Mouse (Mus musculus): Measurements from ENCODE around the gene Arfrp1. TPM values are rescaled to one million over a fixed set of nuclear protein-coding genes. Genes with fewer than 3 reads are reported as not detected.

The Arfrp1 gene
- total and polyA plus RNA-seq, 3 experiments, result 29.2 to 55.6 (median 46.0) TPM

- dilution Hi-C loops (cut with MboI; ENCODE audit: extremely low pct_ligation_motif_present, extremely low pct_unique_long_range_greater_than_20kb, low sequenced_read_pairs), result no loop called here
- H3K36me3 ChIP-seq (replicated peaks in 1 of 2; ENCODE audit: control insufficient read depth in 1 of 2, insufficient read depth in 1 of 2, low read length in 1 of 2), result peaks cover 56 to 91% of the 10 kb centered on the region in 2 experiments
- peak; percentile 61 for DNase-seq (ENCODE audit: extremely low read depth)
Observed at GRCm38 (mm10) chr2:181381107-181381506, 15.9 kb upstream of the Arfrp1 start.

GRCm38 (mm10) chr2:181380251-181380650, 15.0 kb upstream of the Arfrp1 start:
- Histone ChIP-seq H3K9me3 (replicated peaks; ENCODE audit: low read length) (no peaks in the 10 kb centered on the region), H3K4me1 (ENCODE audit: control insufficient read depth in 1 of 2, insufficient read depth in 2 of 2) (peaks cover 19 to 45% of the 10 kb centered on the region in 2 experiments), H3K36me3 (replicated peaks in 1 of 2; ENCODE audit: control insufficient read depth in 1 of 2, insufficient read depth in 1 of 2, low read length in 1 of 2) (peaks cover 52 to 85% of the 10 kb centered on the region in 2 experiments), H3K4me3 (replicated peaks in 1 of 3; ENCODE audit: low read depth in 2 of 3, low read length in 2 of 3, poor library complexity in 1 of 3) (no peak overlapping the region), H3K79me2 (replicated peaks; ENCODE audit: control insufficient read depth, extremely low read depth, insufficient read depth, poor library complexity, severe bottlenecking) (peaks cover 14% of the 10 kb centered on the region), H3K27ac (ENCODE audit: insufficient read depth, low read depth) (no peak overlapping the region), H3K27me3 (replicated peaks) (no peaks in the 10 kb centered on the region), H3K4me2 (ENCODE audit: insufficient read depth, low read depth, poor library complexity, severe bottlenecking) (no peak overlapping the region), H3K9ac (ENCODE audit: insufficient read depth, low read depth) (no peak overlapping the region)
- TF ChIP-seq ZKSCAN1 (IDR thresholded peaks at IDR 0.05; ENCODE audit: borderline replicate concordance, low read depth, low read length) (no peak), MEF2A (IDR thresholded peaks at IDR 0.05; ENCODE audit: borderline replicate concordance, low read depth, low read length) (no peak), ELF1 (IDR thresholded peaks at IDR 0.05; ENCODE audit: low read depth, low read length) (no peak)
- dilution Hi-C loops (cut with MboI; ENCODE audit: extremely low pct_ligation_motif_present, extremely low pct_unique_long_range_greater_than_20kb, low sequenced_read_pairs), result no loop called here
- DNase-seq (ENCODE audit: extremely low read depth), result no peak
- in situ Hi-C loops (cut with MboI; ENCODE audit: low pct_ligation_motif_present, low pct_unique_long_range_greater_than_20kb, low sequenced_read_pairs), result no loop called here

More at GRCm38 (mm10) chr2:181381107-181381506, 15.9 kb upstream of the Arfrp1 start:
- peak overlapping the region; percentile 59 for H3K27ac ChIP-seq (ENCODE audit: insufficient read depth, low read depth)
- H3K27me3 ChIP-seq (replicated peaks), result no peaks in the 10 kb centered on the region
- peak overlapping the region; percentile 62 for H3K4me2 ChIP-seq (ENCODE audit: insufficient read depth, low read depth, poor library complexity, severe bottlenecking)
- peak overlapping the region; percentile 55 to 63 (median 62) for H3K4me3 ChIP-seq (replicated peaks in 1 of 3; ENCODE audit: low read depth in 2 of 3, low read length in 2 of 3, poor library complexity in 1 of 3)
- H3K4me1 ChIP-seq (ENCODE audit: control insufficient read depth in 1 of 2, insufficient read depth in 2 of 2), result peaks cover 19 to 44% of the 10 kb centered on the region in 2 experiments
- peak overlapping the region; percentile 70 for H3K9ac ChIP-seq (ENCODE audit: insufficient read depth, low read depth)
- in situ Hi-C loops (cut with MboI; ENCODE audit: low pct_ligation_motif_present, low pct_unique_long_range_greater_than_20kb, low sequenced_read_pairs), result no loop called here
- peaks cover 8% of the 10 kb centered on the region; the same call in 1 of the 2 replicates for H3K79me2 ChIP-seq (replicated peaks; ENCODE audit: control insufficient read depth, extremely low read depth, insufficient read depth, poor library complexity, severe bottlenecking)
- TF ChIP-seq HCFC1 (IDR thresholded peaks at IDR 0.05; ENCODE audit: low read depth, low read length) (no peak), JUND (conservative IDR thresholded peaks at IDR 0.05; ENCODE audit: low read depth, low read length) (no peak), NELFE (IDR thresholded peaks at IDR 0.05; ENCODE audit: low read depth, low read length) (peak; percentile 27; the same call in 1 of the 2 replicates), IRF4 (IDR thresholded peaks at IDR 0.05; ENCODE audit: low read depth, low read length) (no peak), UBTF (IDR thresholded peaks at IDR 0.05; ENCODE audit: low read depth, low read length) (no peak), ZKSCAN1 (IDR thresholded peaks at IDR 0.05; ENCODE audit: borderline replicate concordance, low read depth, low read length) (no peak), TCF12 (IDR thresholded peaks at IDR 0.05; ENCODE audit: low read depth, low read length) (no peak), MYC (IDR thresholded peaks at IDR 0.05; ENCODE audit: low read depth, low read length) (no peak), RCOR1 (conservative IDR thresholded peaks at IDR 0.05; ENCODE audit: low read depth, low read length) (no peak), USF2 (conservative IDR thresholded peaks at IDR 0.05; ENCODE audit: low read depth, low read length) (no peak), POLR2A (IDR thresholded peaks at IDR 0.05; ENCODE audit: low read depth, low read length) (peak; percentile 33; the same call in 1 of the 2 replicates), TBP (conservative IDR thresholded peaks at IDR 0.05; ENCODE audit: low read depth, low read length) (no peak), MXI1 (IDR thresholded peaks at IDR 0.05; ENCODE audit: low read depth, low read length) (no peak), USF1 (IDR thresholded peaks at IDR 0.05; ENCODE audit: low read depth, low read length) (no peak), CHD2 (IDR thresholded peaks at IDR 0.05; ENCODE audit: low read length) (no peak), ELF1 (IDR thresholded peaks at IDR 0.05; ENCODE audit: low read depth, low read length) (peak; percentile 74), MAFK (IDR thresholded peaks at IDR 0.05; ENCODE audit: insufficient replicate concordance, low read length) (no peak), SMC3 (IDR thresholded peaks at IDR 0.05; ENCODE audit: low read depth, low read length) (no peak), MAZ (IDR thresholded peaks at IDR 0.05; ENCODE audit: low read depth, low read length) (no peak), RAD21 (IDR thresholded peaks at IDR 0.05; ENCODE audit: low read depth, low read length) (no peak), ZC3H11A (IDR thresholded peaks at IDR 0.05; ENCODE audit: low read depth, low read length) (no peak), JUN (IDR thresholded peaks at IDR 0.05; ENCODE audit: insufficient read depth, low read depth, low read length) (no peak), NRF1 (IDR thresholded peaks at IDR 0.05; ENCODE audit: low read depth, low read length) (peak; percentile 73), ZMIZ1 (IDR thresholded peaks at IDR 0.05; ENCODE audit: low read depth, low read length) (no peak), ETS1 (conservative IDR thresholded peaks at IDR 0.05; ENCODE audit: low read depth, low read length) (no peak), MAX (IDR thresholded peaks at IDR 0.05; ENCODE audit: low read length) (no peak), CHD1 (IDR thresholded peaks at IDR 0.05; ENCODE audit: low read depth, low read length) (no peak), SIN3A (IDR thresholded peaks at IDR 0.05; ENCODE audit: low read length) (no peak), E2F4 (IDR thresholded peaks at IDR 0.05; ENCODE audit: insufficient replicate concordance, low read depth, low read length) (no peak), CTCF (conservative IDR thresholded peaks at IDR 0.05 in 1 of 2, IDR thresholded peaks at IDR 0.05 in 1 of 2; ENCODE audit: low read depth in 2 of 2, low read length in 2 of 2) (no peak), EP300 (IDR thresholded peaks at IDR 0.05; ENCODE audit: low read length) (no peak), KAT2A (IDR thresholded peaks at IDR 0.05; ENCODE audit: insufficient replicate concordance, low read length) (no peak)
- no peaks in the 10 kb centered on the region for H3K9me3 ChIP-seq (replicated peaks; ENCODE audit: low read length)

Measured in CH12.LX (cell line).